In the genomic region with DNA sequence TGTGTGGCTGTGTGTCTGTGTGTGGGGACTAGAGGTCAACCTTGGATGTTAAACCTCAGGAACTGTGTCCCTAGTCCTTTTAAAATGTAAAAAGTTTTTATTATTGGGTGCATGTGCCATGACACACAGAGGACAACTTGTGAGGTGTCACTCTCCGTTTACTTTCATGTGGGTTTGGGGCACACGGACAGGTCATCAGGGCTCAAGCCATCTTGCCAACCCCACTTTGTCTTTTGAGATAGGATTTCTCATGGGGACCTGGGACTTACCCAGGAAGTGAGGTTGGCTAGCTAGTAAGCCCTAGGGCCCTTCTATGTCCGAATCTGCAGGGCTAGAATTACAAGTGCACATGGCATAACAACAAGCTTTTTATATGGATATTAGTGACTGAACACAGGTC, we compare ENCODE assay signal across 14 mouse cellular contexts.
"Had no signal": no experiment of that assay in that cellular context is flagged by ENCODE, and none has a peak within 500 bp of the region (broad histone marks: within the 10 kb centered on the region; RNA-seq: fewer than 3 reads in every experiment).

No protein-coding gene starts in this region.

- H3K4me1 ChIP-seq: midbrain, embryonic 15.5 days; neural tube, embryonic 15.5 days had no signal

- DNase-seq: lung, adult 18-20 months; lung, embryonic 14.5 days; lung, postnatal 10 days; lung, postnatal 4 days; retina, postnatal 1 day; right cerebral cortex, adult 18-20 months; thymus, adult 18-20 months; thymus, postnatal 14 days; thymus, postnatal 36 days had no signal

- H3K27ac ChIP-seq: liver, embryonic 14.5 days; midbrain, embryonic 13.5 days; midbrain, embryonic 15.5 days; neural tube, embryonic 13.5 days; neural tube, embryonic 15.5 days had no signal

- H3K36me3 ChIP-seq: midbrain, embryonic 15.5 days had no signal

- ATAC-seq: midbrain, embryonic 13.5 days; midbrain, embryonic 15.5 days had no signal

- H3K4me3 ChIP-seq: midbrain, embryonic 13.5 days; midbrain, embryonic 15.5 days; neural tube, embryonic 13.5 days; neural tube, embryonic 15.5 days had no signal
